Mouse (Mus musculus): Measurements from ENCODE around the gene Nsg2. TPM values are rescaled to one million over a fixed set of nuclear protein-coding genes. Genes with fewer than 3 reads are reported as not detected.

Nsg2 gene
- total RNA-seq, 2 experiments from 2014 or later: 759 to 774 TPM

DNA sequence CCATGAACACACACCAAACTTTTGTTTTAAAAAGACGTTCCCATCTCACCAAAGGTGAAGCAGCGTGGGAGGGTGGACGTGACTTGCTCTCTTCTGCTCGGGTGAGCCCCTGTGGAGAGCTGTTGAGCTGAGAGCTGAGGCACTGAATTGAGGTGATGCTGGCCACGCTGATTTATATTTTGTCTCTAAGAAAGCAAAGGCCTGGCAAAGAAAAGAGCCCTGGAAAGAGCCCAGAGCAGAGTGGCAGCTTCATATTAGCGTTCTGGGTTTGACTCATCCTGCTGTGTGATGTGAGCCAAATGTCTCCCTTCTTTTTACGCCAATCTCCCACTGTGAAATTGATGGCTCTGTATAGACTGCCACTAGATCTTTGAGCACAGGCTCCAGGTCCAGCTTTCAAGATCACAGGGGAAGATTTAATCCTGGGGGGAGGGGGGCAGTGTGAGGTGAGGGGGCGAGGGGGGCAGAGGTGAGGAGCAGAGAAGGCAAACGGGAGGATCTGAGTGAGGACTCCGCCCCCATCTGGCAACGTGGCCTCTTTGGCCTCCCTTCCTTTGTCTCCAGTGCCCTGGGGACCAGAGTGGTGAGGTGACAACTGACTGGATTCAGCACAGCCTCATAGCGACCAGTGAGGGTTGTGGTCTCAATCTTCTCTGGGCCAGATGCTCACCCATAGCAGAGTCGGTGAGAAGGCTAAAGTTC is 9.8 kb downstream of the Nsg2 start:
- intact Hi-C loops (cut with DNase I): loop anchor here (1.0 kb wide), 1 partner anchor 17 kb away; no protein-coding TSS in a partner anchor
- DNase-seq (ENCODE audit: low spot score in 2 of 2): no peak

DNA sequence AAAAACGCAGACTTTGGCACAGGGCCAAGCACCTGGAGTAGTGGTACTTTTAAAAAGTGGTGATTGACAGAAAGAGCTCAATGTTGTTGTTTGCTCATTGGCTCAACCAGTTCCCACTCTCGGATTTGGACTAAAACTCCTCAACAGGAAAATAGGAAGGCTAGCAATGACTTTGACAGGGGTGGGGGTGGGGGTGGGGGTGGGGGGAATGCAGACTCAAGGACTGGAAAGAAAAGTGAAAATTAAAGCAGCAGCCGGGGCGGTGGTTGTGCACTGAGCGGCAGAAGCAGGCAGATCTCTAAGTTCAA is 10.4 kb downstream of the Nsg2 start:
- no peak for DNase-seq (ENCODE audit: low spot score in 2 of 2)
- intact Hi-C loops (cut with DNase I): no loop called here

DNA sequence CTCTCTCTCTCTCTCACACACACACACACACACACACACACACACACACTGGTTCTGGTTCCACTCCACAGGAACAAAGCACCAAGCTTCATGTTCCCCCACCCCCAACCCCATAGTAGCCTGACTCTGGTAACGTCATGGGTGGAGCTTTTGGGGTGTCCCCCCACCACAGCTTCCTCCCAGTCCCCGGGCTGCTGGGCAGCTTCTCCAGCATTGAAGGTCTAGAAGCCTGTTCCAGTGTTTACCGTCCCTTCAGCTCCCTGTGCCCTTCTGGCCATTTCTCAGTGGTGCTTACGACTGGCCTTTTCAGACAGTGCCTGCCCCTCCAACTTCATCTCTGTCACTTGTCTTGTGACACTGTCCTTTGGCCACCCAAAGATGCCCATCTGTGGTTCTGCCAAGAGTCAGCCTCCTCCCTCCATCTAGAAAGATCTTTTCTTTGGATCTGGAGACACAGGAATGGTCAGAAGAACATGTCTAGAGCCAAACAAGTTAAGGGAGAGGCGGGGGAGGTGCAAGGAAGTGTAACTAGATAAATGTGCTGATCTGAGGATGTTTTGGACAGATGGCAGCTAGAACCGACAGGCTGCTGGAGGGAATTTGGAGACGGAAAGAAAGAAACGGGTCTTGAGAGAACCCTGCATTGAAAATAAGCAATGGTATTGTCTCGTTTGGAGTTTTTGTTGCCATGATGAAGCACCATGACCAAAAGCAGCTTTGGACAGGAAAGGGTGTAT is 11.8 kb downstream of the Nsg2 start:
- DNase-seq (ENCODE audit: low spot score in 2 of 2): peak in 1 of 2 experiments; percentile 47
- intact Hi-C loops (cut with DNase I): no loop called here

DNA sequence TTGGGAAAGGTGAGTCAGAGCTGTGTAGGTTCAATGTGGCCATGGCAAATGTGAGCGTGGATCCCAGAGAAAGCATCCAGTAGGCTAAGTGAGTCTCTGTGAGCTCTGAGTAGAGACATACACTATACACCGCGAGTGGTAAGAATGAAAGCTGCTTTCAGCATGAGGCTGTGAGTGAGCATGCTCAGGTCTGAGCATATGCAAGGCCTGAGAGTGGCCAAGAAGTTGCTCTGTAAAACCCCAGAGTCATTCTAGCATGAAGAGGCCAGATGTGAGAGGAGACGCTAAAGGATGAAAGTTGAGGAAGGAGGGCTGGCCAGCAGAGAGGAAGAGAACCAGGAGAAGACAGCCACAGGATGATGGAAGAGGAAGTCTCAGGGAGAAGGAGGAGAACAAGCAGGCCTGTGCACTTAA is 12.8 kb downstream of the Nsg2 start:
- intact Hi-C loops (cut with DNase I): no loop called here
- no peak for DNase-seq (ENCODE audit: low spot score in 2 of 2)

DNA sequence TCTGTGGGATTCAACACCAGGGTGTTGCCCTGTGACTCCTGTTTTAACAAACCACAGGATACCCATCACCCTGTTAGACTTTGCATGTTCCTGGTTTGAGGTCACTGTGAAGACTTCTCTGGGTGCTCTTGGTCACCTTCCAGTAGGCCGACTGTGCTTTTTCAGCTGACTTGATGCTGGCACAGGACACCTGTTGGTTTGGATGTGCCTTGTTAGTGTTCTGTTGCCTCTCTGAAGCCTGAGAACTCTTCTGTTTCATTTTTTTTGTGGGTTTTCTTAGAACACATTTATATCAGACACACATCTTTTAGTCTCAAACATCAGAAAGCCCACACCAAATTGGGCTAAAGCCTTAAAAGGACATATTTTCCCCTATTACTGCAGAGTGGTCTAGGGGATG is 13.3 kb downstream of the Nsg2 start:
- no peak for DNase-seq (ENCODE audit: low spot score in 2 of 2)
- intact Hi-C loops (cut with DNase I): no loop called here

DNA sequence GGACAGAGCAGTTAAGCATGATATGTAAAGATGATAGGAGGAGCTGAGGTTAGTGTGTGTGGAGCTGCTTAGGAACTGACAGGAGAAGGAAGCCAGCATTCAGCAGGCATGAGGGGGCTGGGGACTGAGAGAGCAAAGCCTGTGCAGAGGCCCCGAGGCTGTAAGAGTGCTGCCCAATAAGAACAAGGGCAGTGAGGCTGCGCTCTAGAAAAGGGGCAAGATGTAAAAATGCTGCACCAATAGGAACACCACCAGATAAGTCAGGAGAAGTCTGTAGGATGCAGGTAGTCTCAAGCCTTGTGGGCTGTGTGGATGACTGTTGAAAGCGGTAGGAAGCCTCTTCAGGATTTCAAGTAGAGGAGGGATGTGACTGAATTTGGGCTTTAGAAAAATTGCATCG is 17.9 kb downstream of the Nsg2 start:
- intact Hi-C loops (cut with DNase I): no loop called here
- DNase-seq (ENCODE audit: low spot score in 2 of 2): no peak

DNA sequence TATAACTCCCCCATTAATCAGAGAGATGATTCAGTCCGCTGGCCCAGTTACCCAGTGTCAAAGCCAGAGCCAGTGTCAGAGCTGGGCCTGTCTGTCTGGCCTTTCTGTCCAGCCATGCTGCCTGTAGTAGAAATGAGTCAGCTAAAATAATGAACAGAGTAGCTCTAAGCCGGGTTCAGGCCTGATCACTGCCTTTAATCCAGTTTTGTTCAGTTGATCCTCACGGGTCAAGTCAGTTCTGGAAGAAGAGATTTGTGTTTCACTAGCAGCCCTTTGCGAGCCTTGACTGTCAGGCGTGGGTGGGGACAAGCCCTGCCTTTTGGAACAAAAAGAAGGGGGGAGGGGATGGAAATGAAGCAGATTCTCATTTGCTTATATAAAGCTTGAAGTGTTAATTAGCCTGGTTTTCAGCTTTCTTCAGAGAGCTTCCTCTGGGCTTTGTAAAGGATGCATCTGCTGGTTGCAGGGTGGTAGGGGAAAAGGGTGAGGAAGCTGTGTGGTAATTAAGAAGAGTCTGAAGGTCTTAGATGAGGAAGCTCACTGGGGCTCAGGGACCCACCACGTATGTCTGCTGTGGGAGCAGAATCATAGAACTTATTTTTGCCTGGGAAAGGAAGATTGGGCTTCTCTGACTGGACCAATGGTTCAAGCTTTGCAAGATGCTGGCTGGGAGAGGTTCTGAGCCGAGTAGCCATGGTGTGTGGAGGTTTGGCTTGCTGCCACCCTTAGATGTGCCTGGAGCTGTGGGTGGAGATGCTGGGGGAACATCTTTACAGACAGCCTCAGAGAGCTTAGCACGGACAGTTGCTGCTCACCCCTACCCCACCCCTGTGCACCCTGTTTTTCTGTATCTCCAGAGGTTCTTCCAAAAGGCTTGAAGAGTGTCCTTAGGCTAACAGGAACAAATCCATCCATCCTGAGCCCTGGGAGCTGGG is 20.0 kb downstream of the Nsg2 start:
- intact Hi-C loops (cut with DNase I): no loop called here
- peak; percentile 56 to 89 for DNase-seq (ENCODE audit: low spot score in 2 of 2)

DNA sequence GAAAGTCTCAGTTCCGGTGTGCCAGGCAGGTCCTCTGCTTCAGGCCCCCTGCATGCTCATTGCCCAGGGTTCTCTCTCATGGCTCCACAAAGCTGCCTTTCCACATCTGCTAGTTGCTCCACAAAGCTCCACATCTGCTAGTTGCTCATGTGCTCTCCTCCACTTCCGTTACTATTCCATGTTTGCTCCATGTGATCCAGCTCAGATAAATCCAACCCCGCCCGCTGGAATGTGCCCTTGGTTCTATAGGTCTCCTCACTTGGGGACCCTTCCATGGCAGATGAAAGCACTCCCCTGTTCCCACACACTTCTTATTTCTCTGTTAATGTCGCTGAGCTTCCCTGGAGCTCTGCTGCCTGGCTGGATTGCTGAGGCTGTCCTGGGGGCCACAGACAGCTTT is 26.4 kb downstream of the Nsg2 start:
- intact Hi-C loops (cut with DNase I): loop anchor here (1.0 kb wide), 1 partner anchor 17 kb away; no protein-coding TSS in a partner anchor
- DNase-seq (ENCODE audit: low spot score in 2 of 2): no peak

DNA sequence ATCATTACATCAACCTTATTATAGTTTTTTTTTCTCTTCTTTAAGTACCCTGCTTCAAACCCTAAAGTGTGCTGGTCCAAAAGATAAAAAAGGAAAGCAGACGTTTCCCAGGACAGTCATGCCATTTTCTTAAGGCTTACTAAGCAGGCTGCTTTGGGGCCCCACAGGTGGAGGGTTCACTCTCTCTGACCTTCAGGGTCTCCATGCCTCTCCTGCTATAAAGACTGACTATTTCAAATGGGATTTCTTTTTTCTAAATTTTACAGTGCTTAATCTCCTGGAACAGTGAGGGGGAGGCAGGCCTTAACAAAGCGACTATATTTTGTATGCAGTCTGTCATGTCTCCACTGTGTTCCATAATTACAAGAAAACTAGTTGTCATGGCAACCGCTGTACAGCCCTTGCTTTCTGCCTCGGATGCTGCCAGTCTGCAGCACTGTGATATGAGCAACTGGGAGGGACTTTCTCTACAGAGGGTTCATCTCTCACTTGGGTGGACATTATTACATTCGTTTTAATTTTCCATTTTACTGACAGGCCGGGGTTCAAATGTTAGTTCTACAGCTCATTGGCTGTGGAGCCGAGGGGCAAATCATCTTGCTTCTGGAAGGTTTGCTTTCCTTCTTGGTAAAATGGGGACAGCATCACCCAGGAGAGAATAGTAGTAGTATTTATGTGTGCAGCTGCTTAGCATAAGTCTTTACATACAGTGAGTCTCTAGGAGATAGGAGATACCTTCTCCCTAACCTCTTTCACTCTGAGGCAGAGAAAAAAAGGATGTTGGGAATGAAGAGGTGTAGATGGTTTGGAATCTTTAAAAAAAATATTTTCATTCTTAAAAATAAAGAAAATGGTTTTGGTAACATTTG is 27.4 kb downstream of the Nsg2 start:
- DNase-seq (ENCODE audit: low spot score in 2 of 2): peak; percentile 74 to 95
- intact Hi-C loops (cut with DNase I): loop anchor here (1.0 kb wide), 1 partner anchor 18 kb away; no protein-coding TSS in a partner anchor

DNA sequence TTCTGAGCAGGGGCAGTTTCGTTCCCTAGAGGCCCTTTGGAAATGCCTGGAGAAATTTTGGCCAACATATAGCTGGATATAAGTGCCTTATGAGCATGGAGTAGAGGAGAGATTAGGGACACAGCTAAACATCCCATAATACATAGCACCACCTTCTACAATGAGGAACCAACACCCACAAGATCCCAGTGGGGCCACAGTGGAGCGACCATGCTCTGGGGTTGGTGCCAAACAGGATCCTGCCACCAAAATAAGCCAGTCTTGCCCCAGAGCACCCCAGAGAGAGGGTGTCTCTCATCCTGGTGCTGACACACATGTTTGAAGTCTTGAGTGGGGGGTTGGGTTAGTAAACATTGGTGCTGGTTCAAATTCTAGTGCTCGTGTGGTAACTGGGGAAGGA is 28.3 kb downstream of the Nsg2 start:
- DNase-seq (ENCODE audit: low spot score in 2 of 2): no peak
- intact Hi-C loops (cut with DNase I): no loop called here

DNA sequence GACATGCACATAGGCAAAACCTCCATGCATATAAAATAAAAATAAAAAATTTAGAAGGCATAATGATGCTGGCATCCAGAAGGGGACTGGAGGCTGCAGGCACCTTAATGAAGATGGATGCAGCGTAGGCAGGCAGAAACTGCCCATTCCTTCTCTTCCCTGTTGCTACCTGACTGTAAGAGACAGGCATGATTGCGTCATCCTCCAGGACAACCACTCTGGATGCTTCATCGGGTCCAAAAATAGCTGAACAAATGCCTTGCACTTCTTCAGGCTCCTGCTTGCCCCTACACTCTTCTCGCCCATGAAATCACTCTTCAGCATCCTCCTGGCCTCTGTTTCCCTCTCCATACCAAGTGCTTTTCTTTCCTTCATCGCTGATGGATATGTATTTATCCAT is 29.1 kb downstream of the Nsg2 start:
- intact Hi-C loops (cut with DNase I): no loop called here
- no peak for DNase-seq (ENCODE audit: low spot score in 2 of 2)

DNA sequence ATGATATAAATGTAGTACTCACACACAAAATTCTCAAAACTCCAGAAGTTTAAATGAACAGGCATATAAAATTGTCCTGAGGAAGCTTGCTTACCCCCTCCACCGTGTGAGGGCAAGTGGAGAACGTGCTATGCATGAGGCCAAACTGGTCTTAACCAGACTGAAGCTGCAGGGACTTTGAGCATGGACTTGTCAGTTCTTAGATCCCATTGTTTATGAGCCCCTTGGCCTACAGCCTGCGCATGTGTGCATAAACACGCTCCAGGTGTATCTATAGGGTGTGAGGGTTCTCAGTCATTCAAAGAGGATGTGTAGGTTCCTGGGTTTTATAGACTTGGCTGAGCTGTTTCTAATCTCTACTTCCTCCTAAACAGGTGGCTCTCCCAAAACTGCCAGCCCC is 31.1 kb downstream of the Nsg2 start:
- no peak for DNase-seq (ENCODE audit: low spot score in 2 of 2)
- intact Hi-C loops (cut with DNase I): no loop called here

DNA sequence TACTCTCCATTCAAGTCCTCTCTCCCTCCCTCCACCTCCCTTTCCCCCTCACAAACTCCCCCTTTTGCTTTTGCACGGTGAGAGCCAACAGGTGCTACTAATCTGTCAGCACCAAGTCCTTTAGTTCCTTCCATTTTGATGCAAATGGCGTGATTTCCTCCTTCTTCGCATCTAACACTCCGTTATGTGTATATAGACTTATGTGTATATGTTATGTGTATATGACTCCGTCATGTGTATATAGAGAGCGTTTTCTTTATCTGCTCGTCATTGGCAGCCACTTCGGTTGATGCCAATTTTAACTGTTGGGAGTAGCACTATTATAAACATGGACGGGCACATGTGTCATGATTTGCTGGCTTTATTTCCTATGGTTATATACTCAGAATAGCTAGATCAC is 31.8 kb downstream of the Nsg2 start:
- intact Hi-C loops (cut with DNase I): no loop called here
- DNase-seq (ENCODE audit: low spot score in 2 of 2): no peak

DNA sequence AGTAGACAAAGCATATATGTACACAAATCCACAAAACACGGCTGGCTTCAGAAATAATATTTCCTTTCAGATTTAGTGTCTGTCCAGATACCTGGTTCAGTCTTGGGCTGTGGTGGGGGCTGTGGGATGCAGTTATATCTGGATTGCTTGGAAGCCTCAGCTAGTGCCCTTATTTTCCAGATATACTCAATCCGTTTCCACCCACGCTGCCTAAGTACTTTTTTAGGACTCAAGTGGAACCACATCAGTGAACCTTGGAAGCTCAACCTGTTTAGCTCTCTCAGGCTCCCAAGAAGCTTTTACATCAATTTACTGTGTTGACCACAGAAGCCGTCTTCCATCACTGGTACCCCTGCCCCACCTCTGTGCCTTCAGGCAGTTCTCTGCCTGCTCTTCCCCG is 35.6 kb downstream of the Nsg2 start:
- DNase-seq (ENCODE audit: low spot score in 2 of 2): no peak
- intact Hi-C loops (cut with DNase I): no loop called here

DNA sequence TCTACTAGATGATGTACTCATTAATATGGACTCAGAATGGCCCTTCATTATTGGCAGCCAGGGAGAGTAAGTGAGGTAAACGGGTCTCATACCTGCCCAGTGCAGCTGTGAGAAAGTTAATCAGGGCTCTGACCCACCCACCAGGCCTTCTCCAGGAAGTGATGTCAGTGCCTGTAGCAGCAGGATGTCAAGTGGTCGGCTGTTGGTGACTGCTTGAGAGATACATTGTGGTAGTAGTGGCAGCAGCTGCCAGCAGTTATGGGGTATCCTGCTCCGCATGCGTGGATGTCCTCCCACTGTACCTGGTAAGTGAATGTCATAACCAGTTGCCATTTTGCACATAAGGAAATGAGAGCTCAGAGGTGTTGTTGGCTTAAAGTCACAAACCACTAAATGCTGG is 39.4 kb downstream of the Nsg2 start:
- intact Hi-C loops (cut with DNase I): no loop called here
- no peak for DNase-seq (ENCODE audit: low spot score in 2 of 2)

DNA sequence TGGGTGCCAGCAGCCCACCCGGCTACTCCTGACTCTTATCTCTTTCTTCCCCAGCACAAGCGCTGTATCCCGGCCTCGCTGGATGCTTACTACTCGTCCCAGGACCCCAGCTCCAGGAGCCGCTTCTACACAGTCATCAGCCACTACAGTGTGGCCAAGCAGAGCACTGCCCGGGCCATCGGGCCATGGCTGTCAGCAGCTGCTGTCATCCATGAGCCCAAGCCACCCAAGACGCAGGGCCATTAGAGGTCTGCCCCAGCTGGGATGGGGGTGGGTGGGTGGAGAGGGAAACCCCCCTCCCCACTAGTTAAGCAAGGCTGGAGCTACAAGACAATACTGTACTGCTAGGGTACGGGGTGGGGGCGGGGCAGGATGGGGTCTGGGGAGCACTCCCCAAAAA is 57.1 kb downstream of the Nsg2 start:
- DNase-seq (ENCODE audit: low spot score in 2 of 2): no peak
- intact Hi-C loops (cut with DNase I): no loop called here

DNA sequence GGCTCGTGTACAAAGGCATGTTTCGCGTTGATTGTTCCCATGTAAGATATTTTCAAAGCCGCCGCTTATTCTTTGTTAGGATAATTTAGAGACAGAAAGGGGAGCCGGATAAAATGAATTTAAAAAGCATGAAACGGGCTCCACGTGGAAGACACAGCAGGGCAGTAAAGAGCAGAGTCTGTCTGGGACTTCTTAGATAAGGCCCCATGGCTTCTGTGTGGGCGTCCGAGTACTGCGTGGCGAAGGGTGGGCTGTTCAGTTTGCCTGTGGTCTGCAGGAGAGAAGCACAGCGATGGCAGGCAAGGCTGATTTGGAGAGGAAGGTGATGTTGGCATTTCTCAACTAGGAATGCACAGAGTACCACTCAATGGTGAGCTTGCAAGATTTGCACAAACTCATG is 57.6 kb downstream of the Nsg2 start:
- no peak for DNase-seq (ENCODE audit: low spot score in 2 of 2)
- intact Hi-C loops (cut with DNase I): no loop called here

DNA sequence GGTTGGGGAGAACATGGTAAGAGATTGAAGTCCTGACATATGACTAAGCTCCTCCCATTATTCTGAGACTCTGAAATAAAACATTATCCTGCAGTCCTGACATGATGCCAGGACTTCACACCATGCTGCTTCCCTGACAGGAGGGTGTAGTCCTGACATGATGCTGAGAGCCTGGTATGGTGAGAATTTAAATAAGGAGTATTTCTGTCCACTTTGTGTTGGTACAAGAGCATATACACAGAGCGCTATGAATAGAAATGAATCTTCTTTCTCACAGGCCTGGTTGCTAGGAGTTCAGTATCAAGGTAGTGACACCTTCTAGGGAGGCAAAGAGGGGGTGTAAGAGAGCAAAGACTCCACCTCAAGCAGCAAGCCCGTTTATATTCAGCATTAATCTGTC is 60.8 kb downstream of the Nsg2 start:
- DNase-seq (ENCODE audit: low spot score in 2 of 2): peak in 1 of 2 experiments; percentile 75
- intact Hi-C loops (cut with DNase I): loop anchor here (5.0 kb wide), 1 partner anchor 59 kb away; the partner anchor contains the start of gene Nsg2

DNA sequence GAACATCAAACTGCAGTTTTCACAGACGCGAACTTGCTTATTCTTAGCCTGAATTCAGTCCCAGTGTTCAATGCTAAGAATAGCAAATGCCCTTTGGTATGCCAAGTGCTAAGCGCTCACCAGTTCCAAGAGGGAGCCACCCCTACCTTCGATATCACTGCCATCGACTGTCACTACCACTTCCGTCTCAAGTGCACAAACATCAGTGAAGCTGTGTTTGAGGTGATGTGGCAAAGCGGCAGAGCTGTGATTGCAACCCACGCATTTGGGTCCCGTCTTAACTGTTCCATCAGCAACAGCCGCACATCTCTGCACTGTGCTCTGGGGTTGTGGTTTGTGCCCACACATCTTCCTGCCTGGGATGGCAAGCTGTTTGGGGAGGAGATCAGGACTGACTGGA is 61.6 kb downstream of the Nsg2 start:
- intact Hi-C loops (cut with DNase I): loop anchor here (5.0 kb wide), 1 partner anchor 60 kb away; the partner anchor contains the start of gene Nsg2
- DNase-seq (ENCODE audit: low spot score in 2 of 2): peak; percentile 61 to 86

All from left cerebral cortex, postnatal 14 days (tissue).